Mouse (Mus musculus) right cerebral cortex, postnatal 25 days (tissue): Measurements from ENCODE around the gene Tex35.

Source experiments
- DNase-seq: peaks from one replicate; pipeline ENCODE4 v3.0.0; 2022

Tex35 gene

DNA sequence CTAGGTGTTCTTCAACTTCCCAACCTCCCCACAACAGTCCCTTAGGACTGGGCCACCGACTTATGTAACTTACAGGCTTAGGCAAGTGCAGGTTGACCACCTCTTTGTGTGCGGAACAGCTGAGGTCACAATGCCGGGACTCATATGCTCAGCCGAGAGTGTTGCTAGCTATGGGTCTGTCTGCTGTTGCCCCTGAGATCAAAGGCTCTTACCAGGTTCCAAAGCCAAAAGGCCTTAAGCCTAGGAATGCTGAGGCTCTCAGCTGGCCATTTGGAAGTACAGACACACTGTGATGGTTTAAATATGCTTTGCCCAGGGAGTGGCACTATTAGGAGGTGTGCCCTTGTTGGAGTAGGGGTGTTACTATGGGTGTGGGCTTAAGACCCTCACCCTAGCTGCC lies at the start of gene Tex35:
Tex35 (minus strand) TSS at position 101 of the 400 bp plus-strand sequence.
- no peak for DNase-seq

DNA sequence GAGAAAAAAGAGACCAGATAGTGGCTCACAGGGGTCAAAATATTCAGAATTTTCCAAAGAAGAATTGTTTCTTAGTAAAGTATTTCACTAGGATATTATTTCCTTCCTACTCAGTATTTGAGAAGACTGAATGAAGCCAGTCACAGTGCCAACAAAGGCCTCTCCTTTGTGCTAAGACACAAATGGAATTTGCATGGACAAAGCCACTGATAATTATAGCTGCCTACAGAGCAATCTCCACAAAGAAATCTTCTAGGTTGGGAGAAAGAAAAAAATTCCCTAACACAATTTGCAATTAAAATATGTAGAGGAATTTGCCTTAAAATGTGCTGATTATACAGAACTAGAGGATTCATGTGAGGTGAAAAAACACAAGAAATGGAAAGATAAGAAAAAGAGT lies 45.3 kb upstream of the Tex35 start:
- no peak for DNase-seq

DNA sequence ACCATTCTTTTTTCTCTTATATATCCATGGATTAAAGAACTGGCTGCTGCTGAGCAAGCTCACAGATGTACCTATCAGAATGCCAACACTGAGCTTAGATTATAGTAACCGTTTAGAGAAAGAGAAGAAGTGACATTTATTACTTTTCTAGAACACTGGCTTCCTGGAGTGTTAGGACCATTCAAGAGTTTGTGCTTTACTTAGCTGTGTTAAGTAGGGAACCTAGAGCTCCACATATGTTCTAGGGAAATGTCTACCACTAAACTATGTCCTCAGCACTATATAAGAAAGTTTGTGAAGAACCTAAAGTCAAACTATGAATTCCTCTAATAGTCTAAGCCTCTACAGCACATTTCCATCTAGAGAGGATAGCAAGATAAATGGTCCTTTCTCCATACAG lies 41.6 kb upstream of the Tex35 start:
- DNase-seq: no peak

DNA sequence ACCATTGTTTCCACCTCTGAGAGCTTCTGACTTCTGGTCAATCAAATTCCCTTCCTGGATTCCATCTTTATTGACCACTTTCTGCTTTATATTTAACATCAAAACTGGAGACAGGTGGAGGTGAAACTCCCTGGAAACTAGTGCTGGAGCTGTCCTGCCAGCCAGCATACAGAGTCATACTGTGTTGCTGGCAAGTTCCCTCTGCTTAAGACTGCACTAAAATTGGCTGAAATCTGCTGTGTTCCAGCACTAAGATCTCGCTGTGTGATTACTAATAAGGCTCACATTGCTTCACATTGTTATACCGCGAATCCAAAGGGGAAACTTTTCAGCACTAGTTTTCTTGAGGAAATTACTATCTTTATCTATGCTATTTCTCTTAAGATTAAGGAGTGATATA lies 36.1 kb upstream of the Tex35 start:
- DNase-seq: no peak

DNA sequence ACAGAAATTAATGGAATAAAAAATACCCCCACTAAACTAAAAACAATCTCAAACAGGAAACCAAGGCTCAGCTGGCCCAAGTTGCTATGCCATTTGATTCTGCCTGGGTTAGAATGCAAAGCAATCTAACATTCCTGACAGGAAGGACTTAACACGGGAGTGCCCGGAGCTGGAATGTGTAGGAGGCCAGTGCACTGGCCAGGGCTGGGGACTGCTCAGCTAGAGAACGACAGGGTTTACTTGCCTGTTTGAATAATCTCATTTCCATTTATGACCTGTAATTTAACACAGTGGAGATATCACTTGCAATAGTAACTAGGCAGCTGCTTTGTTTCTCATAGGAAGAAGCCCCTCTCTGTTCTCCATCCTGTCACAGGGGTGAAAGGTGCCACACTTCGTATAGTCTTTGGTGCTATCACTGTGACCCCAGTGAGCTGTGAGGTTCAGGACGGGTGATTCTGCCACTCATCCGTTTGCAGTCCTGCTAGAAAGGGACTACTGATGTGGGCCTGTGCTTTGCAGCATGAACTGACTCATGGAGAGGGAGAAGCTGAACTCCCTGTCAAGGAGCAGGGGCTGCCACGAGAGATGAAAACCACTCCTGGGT lies 34.9 kb upstream of the Tex35 start:
- DNase-seq: no peak

DNA sequence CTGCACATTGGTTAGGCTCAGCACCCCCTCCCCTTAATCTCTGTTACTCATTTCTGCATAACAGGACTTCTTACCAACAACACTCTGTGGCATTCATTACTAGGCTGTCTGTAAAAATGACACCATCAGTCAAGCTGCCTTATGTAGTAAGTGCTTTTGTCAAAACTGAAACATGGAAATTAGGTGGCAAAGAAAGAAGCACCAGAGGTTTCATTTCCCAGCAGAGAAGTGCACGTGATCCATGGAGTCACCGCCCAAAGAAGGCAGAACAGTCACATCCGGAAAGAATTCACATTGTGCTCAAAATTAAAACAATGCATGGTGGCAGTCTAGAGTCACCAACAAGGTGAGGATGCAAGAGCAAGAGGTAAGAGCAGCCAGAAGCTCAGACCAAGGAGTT lies 32.5 kb upstream of the Tex35 start:
- DNase-seq: no peak

DNA sequence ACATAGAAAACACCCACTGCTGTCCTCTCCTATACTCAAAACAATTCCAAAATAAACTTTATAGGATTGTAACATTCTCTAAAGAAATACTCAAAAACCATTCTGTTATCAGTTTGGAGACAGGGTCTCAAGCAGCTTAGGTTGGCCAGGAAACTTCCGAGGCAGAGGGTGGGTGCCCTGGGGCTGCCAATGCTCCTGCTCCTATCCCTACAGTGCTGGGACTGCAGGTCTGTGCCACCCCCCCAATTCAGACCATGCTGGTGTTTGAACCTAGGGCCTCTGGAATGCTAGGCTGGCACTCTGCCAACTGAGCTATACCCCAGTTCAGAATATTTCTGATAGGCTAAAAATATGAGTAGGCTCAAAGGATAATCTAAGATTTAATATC lies 29.4 kb upstream of the Tex35 start:
- no peak for DNase-seq

DNA sequence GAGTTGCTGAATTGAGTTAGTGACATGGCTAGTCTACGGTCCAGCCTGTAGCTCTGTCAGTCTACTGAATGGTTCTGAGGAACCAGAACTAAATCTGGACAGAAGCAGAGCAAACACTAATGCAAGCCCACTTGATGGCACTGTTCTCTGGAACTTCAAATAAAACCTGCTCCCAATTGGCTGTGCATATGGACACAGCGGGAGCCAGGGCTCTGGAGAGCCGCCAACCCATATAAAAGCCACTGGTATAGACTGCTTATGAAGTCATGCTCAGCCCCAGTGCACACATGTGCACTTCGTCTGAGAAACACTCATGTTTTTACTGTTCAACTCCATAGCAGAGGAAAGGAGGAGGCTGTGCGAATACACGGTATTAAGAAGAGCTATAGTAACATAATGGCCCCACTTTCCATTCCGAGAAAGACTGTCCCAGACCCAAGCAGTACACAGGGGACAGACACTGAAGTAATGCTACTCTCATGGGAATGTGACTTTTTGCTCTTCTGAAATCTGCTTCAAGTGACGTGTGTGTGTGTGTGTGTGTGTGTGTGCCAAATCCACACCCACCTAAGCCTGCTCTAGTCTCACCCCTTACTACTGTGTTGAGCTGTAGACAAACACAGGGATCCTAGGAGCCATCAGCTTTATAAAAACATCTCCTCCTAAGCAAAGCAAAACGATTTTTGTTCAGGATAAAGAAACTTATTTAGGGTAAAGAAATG lies 28.8 kb upstream of the Tex35 start:
- DNase-seq: no peak

DNA sequence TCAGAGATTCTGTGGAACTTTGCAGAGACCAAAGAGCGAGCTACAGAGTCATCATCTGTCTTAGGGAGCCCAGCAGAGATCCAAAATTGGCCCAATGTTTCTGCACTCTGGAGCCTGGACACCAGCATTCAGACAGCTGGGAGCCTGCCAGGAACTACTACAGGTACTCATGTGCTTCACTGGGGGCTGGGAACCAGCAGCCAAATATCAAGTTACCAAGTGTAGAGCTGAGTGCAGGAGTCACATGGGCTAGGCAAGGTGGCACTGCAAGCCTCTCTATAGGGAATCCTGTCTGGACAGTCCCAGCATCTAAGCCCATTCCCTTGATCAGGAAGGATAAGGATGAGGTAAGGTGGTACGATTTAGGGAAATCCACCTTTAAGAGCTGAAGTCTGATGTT lies 19.7 kb upstream of the Tex35 start:
- no peak for DNase-seq

DNA sequence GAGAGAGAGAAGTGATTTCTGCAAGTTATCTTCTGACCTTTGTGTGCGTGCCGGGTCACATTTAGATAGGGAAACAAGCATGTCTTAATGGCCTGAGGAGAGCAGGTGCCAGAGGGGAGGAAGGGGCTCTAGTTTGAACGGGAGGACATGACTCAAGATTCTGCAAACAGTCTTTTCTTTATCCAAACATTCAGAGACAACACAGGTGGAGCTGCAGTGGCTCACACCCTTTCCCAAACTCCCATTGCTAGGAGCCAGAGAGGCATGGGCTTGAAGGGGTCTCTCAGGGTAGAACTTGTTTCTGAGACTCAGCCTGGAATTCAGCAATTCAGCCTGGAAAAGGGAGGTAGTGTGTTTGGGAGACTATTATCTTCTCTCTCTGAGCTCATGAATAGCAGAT lies 15.4 kb upstream of the Tex35 start:
- no peak for DNase-seq

DNA sequence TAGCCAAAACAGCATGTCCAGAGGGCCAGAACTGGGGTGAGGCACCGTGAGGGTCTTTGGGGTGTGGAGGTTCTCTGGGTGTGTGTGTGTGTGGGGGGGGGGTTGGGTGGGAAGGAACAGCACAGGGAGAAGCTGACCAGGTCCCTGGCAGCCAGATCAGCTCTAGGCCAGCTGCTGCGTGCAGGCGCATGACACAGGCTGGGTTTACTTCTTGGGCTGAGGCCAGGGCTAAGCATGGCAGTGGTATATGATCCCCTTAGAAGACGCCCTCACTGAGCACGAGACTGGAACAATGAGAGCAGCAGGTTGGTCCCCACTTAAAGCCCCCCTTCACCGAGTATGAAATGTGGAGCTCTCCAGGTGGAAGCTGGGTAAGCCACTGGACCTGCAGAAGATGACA lies 10.7 kb upstream of the Tex35 start:
- no peak for DNase-seq

DNA sequence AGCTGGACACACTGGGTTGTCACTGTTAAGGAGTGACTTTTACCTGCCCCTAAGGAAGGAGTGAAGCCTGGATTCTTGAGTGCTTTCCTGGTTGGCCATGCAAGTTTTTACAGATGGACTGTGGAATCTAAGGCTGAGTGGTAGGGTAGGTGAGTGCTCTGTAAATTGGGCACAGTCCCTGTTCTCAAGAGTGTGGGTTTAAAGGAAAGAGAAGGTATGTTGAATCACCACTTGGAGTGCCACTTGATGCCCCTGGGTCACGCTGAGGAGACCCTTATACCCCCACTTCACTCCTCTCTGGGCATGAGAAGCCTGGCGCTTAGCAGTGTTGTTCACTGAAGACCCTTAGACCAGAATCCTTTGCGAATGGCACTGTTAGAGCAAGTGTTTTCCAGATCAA lies 9.0 kb upstream of the Tex35 start:
- DNase-seq: no peak

DNA sequence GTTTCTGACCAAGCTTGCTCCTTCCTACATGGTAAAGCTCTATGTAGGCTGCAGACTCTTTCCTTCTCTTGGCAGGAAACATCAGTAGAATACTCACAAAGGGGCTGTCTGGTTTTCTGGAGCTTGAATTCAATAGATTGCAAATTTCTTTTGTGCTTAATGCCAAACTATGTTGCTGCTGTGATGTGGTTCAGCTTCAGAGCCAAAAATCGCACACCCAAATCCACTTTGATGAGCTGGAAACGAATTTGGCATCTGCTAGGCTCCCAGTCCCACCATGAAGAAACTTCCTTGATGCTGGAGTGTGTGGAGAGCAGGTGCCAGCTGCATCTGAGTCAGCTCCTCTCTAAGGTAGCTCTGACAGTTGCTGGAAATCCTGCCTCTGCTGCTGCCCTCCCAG lies 6.0 kb upstream of the Tex35 start:
- DNase-seq: peak; percentile 26

DNA sequence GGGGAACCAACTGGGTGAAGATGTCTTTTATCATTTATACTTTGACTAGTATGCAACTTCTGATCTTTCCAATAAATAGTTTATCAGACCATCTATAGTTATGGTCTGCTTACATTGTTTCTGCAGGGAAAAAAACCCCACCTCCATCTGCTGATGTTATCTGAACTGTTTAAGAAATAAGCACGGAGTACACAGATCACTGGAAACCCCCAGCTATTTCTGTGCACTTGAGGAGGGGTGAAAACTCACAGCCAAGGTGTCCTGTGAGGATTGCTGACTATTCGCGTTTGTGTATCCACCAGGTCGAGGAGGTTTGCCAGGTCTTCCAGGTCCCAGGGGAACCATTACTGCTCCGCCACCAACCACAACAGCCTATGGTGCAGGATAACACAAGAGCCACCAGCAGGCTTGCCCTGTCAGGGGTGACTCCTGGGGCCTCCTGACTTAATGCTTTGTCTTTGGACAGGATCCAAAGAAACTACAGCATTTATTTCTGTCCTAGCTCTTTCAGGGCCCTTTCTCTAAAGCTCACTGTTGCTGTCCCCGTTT lies 1.9 kb upstream of the Tex35 start:
- no peak for DNase-seq

DNA sequence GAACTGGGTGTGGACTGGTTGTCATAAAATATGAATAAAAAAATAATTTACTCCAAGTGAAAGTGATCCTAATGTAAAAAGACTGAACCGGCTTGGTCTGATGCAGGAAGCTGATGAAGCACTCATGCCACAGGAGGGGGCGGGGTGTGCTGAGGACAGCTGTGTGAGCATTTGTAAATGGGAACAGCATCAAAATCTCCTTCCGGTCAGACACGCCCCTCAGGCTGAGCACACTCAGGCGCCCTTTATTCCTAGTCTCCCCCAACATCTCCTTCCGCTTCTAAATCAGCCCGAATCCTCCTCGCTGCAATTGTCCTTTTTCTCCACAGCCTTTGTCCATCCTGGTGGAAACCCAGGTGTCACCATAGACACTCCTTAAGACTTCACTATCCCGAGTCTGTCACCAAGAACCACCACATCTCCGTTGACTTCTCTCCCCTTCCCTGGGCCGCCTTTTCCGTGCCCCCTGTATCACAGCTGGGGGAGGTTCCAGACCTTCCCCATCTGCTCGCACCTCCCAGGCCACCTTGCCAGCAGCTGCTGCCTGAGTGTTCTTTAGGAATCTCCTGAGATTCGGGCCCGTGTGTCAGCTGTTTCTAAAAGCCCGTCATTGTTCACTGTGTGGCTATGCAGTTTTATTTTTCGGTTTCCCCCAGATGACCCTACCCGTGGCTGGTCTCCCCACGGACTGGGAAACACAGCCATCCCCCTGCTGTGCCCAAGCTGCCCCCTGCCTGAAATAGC lies 7.2 kb downstream of the Tex35 start:
- DNase-seq: no peak

DNA sequence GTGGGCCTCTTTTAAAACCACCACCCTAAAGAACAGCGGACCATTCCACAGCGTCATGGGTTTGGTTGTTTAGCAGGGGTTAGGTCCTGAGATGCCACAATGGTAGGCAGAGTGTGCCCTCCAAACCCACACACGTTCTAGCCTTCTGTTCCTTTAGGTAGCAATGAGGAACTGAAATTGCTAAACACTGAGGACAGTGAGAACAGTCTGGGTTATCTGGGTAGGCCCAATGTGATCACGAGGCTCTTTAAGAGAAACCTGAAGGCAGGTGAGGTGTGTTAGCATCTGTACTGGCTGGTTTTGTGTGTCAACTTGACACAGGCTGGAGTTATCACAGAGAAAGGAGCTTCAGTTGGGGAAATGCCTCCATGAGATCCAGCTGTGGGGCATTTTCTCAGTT lies 12.9 kb downstream of the Tex35 start:
- DNase-seq: no peak

DNA sequence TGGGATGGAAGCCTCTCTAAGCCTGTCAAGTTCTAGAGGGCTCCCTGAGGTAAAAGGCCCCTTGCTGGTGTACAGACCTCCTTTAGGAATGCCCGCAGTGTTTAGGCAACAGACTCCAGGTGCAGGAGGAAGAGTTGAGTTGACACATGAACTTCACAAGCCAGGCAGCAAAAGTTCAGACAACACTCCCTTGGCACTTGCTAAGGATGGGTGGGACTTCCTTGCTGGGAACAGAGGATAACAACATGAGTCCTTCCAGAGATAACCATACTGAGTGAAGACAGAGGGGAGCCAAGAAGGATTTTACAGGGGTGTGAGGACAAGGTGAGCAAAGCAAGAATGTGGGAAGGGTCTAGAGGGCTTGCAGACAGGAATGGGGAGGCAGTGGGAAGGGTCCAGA lies 15.9 kb downstream of the Tex35 start:
- no peak for DNase-seq

DNA sequence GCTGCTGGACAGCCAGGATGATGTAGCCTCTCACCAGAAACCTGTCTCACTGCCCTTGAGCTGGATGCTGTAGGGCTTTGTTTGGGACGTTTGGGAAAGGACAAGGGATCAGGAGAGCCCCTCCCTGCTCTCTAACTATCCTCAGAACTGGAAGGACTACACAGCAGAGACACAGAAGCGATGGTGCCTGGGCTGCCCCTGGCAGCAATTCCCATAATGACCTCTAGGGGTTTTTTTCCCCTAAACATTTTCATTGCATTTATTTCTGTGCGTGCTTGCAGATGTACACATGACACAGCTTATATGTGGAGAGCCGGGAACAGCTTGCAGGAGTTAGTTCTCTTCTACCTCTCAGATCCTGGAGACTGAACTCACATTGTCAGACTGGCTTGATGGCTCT lies 16.3 kb downstream of the Tex35 start:
- no peak for DNase-seq

DNA sequence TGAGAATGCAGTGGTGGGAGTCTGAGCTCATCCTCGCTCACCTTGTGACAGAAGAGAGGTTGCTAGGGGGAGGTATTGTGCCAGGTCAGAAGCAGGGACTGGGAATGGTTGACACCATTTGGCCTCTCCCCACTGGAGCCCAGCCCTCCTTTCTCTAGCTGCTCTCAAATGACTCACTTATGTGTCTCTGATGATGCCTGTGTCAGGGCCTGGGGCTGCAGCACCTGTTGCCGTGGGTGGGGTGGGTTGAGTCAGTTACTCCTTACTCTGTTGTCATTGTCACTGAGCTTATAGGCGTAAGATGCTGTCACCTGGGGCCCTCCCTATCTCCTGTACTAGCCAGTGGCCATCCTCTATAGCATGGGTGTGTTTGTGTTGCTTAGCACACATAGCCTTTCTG lies 17.6 kb downstream of the Tex35 start:
- no peak for DNase-seq

DNA sequence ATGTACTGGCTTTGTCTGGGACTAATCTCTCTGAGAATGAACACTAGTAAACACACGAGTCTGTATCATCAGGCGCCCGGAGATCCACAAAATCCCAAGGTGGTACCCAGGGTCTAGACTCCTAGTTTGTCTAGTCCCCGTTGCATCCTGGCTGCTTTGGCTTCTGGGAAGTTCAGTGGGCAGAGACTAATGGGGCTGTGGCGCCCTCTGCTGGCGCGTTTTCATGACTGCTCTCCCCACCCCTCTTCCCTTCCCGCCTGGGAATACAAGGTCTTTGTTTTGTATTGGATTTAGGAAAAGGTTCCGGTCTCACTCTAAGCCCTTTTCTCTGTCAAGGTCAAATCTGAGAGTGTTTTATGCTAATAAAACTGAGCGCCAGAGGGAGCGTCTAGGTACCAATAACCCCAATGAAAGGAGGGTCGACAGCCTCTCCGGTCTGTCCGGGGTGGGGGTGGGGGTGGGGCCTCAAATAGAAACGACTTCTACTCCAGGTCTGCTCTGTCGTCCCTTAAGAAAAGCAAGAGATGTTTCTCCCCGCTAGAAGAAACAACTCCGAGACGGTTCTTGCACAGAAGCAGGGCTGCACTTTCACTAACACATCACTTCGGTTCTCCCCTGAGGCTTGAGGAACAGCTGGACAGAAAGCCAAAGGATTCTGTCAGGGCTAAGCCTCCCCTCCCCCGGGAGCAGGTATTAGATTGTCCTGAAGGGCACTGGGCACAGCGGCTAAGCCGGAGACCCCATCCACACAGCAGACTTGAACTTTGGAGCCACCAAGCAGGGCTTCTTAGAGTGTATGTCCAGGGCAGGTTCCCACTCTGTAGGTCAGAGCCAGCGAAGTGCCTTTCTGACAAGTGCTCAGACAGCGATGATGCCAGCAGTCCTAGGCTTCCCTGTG lies 22.1 kb downstream of the Tex35 start:
- DNase-seq: peak; percentile 48

DNA sequence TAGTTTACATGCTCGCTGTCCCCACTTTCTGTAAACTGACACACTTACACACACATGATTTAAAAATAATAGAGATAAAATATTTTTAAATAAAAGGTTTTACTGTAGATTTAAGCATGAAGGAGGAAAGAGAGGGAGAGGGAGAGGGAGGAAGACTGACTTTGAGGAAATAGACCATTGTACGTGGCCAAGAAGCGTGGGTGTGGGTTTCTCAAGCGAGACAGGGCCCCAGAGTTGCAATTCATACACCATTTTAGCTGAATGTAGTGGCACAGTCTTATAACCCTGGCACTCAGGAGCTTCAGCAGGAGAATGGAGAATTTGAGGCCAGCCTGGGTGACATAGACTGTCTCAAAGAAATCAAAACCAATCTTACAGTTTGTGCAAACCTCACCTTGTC lies 25.5 kb downstream of the Tex35 start:
- no peak for DNase-seq

DNA sequence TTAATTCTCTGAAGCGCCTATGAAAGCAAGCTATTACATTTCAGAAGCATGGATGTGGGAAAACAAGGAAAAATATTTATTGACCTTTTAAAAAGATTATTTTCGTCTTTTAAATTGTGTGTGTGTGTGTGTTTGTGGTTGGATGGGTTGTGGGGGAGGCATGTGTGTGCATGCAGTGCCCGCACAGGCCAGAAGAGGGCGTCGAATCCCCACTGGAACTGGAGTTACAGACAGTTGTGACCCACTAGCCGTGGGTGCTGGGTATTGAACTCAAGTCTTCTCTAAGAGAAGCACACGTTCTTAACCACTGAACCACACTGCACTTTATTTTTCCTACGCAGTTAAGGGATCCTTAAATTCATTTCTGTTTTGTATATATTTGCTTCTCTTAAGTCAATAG lies 26.5 kb downstream of the Tex35 start:
- no peak for DNase-seq
